Mouse (Mus musculus): ENCODE measurements around the gene Inmt. TPM values are rescaled to one million over a fixed set of nuclear protein-coding genes. Genes with fewer than 3 reads are reported as not detected.

Inmt gene
- total and polyA plus RNA-seq, 3 experiments: not detected

- no peak overlapping the region for H3K4me3 ChIP-seq (replicated peaks in 1 of 3; ENCODE audit: low read depth in 2 of 3, low read length in 2 of 3, poor library complexity in 1 of 3)
- H3K9ac ChIP-seq (ENCODE audit: insufficient read depth, low read depth): no peak overlapping the region
- dilution Hi-C loops (cut with MboI; ENCODE audit: extremely low pct_ligation_motif_present, extremely low pct_unique_long_range_greater_than_20kb, low sequenced_read_pairs): no loop called here
Measured at GRCm38 (mm10) chr6:55214541-55214940, 39.7 kb upstream of the Inmt start.

GRCm38 (mm10) chr6:55210423-55211365 is 35.9 kb upstream of the Inmt start:
- Histone ChIP-seq H3K9ac (ENCODE audit: insufficient read depth, low read depth) (no peak overlapping the region), H3K4me2 (ENCODE audit: insufficient read depth, low read depth, poor library complexity, severe bottlenecking) (no peak overlapping the region), H3K79me2 (replicated peaks; ENCODE audit: control insufficient read depth, extremely low read depth, insufficient read depth, poor library complexity, severe bottlenecking) (no peaks in the 10 kb centered on the region), H3K27ac (ENCODE audit: insufficient read depth, low read depth) (no peak overlapping the region), H3K4me3 (replicated peaks in 1 of 3; ENCODE audit: low read depth in 2 of 3, low read length in 2 of 3, poor library complexity in 1 of 3) (no peak overlapping the region), H3K36me3 (replicated peaks in 1 of 2; ENCODE audit: control insufficient read depth in 1 of 2, insufficient read depth in 1 of 2, low read length in 1 of 2) (no peaks in the 10 kb centered on the region), H3K9me3 (replicated peaks; ENCODE audit: low read length) (no peaks in the 10 kb centered on the region), H3K27me3 (replicated peaks) (peaks cover 46% of the 10 kb centered on the region), H3K4me1 (ENCODE audit: control insufficient read depth in 1 of 2, insufficient read depth in 2 of 2) (no peaks in the 10 kb centered on the region)
- in situ Hi-C loops (cut with MboI; ENCODE audit: low pct_ligation_motif_present, low pct_unique_long_range_greater_than_20kb, low sequenced_read_pairs): no loop called here
- dilution Hi-C loops (cut with MboI; ENCODE audit: extremely low pct_ligation_motif_present, extremely low pct_unique_long_range_greater_than_20kb, low sequenced_read_pairs): no loop called here
- TF ChIP-seq GABPA (IDR thresholded peaks at IDR 0.05; ENCODE audit: insufficient replicate concordance, low read depth, low read length) (no peak), CTCF (conservative IDR thresholded peaks at IDR 0.05 in 1 of 2, IDR thresholded peaks at IDR 0.05 in 1 of 2; ENCODE audit: low read depth in 2 of 2, low read length in 2 of 2) (no peak), ELF1 (IDR thresholded peaks at IDR 0.05; ENCODE audit: low read depth, low read length) (no peak), UBTF (IDR thresholded peaks at IDR 0.05; ENCODE audit: low read depth, low read length) (no peak), SMC3 (IDR thresholded peaks at IDR 0.05; ENCODE audit: low read depth, low read length) (no peak), TCF12 (IDR thresholded peaks at IDR 0.05; ENCODE audit: low read depth, low read length) (no peak), CHD2 (IDR thresholded peaks at IDR 0.05; ENCODE audit: low read length) (no peak), RCOR1 (conservative IDR thresholded peaks at IDR 0.05; ENCODE audit: low read depth, low read length) (no peak), NELFE (IDR thresholded peaks at IDR 0.05; ENCODE audit: low read depth, low read length) (no peak)
- DNase-seq (ENCODE audit: extremely low read depth): no peak

More at GRCm38 (mm10) chr6:55214541-55214940, 39.7 kb upstream of the Inmt start:
- Histone ChIP-seq H3K79me2 (replicated peaks; ENCODE audit: control insufficient read depth, extremely low read depth, insufficient read depth, poor library complexity, severe bottlenecking) (no peaks in the 10 kb centered on the region), H3K27ac (ENCODE audit: insufficient read depth, low read depth) (no peak overlapping the region), H3K4me1 (ENCODE audit: control insufficient read depth in 1 of 2, insufficient read depth in 2 of 2) (peaks cover 0 to 11% of the 10 kb centered on the region in 2 experiments; a peak in 1 of 4 replicates), H3K36me3 (replicated peaks in 1 of 2; ENCODE audit: control insufficient read depth in 1 of 2, insufficient read depth in 1 of 2, low read length in 1 of 2) (no peaks in the 10 kb centered on the region), H3K27me3 (replicated peaks) (peaks cover 33% of the 10 kb centered on the region), H3K9me3 (replicated peaks; ENCODE audit: low read length) (no peaks in the 10 kb centered on the region), H3K4me2 (ENCODE audit: insufficient read depth, low read depth, poor library complexity, severe bottlenecking) (no peak overlapping the region)
- in situ Hi-C loops (cut with MboI; ENCODE audit: low pct_ligation_motif_present, low pct_unique_long_range_greater_than_20kb, low sequenced_read_pairs): no loop called here
- no peak for TF ChIP-seq JUN (IDR thresholded peaks at IDR 0.05; ENCODE audit: insufficient read depth, low read depth, low read length)
- TF ChIP-seq MAFK (IDR thresholded peaks at IDR 0.05; ENCODE audit: insufficient replicate concordance, low read length): no peak
- TF ChIP-seq CTCF (conservative IDR thresholded peaks at IDR 0.05 in 1 of 2, IDR thresholded peaks at IDR 0.05 in 1 of 2; ENCODE audit: low read depth in 2 of 2, low read length in 2 of 2): no peak
- DNase-seq (ENCODE audit: extremely low read depth): no peak

- peaks cover 60% of the 10 kb centered on the region for H3K27me3 ChIP-seq (replicated peaks)
- no peaks in the 10 kb centered on the region for H3K9me3 ChIP-seq (replicated peaks; ENCODE audit: low read length)
- H3K4me3 ChIP-seq (replicated peaks in 1 of 3; ENCODE audit: low read depth in 2 of 3, low read length in 2 of 3, poor library complexity in 1 of 3): no peak overlapping the region
- TF ChIP-seq ZNF384 (IDR thresholded peaks at IDR 0.05; ENCODE audit: low read depth, low read length) (no peak), TBP (conservative IDR thresholded peaks at IDR 0.05; ENCODE audit: low read depth, low read length) (no peak), MAFK (IDR thresholded peaks at IDR 0.05; ENCODE audit: insufficient replicate concordance, low read length) (no peak), ZMIZ1 (IDR thresholded peaks at IDR 0.05; ENCODE audit: low read depth, low read length) (no peak), MAX (IDR thresholded peaks at IDR 0.05; ENCODE audit: low read length) (no peak), POLR2AphosphoS2 (IDR thresholded peaks at IDR 0.05; ENCODE audit: low read depth, low read length) (no peak), CTCF (conservative IDR thresholded peaks at IDR 0.05 in 1 of 2, IDR thresholded peaks at IDR 0.05 in 1 of 2; ENCODE audit: low read depth in 2 of 2, low read length in 2 of 2) (no peak), JUND (conservative IDR thresholded peaks at IDR 0.05; ENCODE audit: low read depth, low read length) (no peak), GABPA (IDR thresholded peaks at IDR 0.05; ENCODE audit: insufficient replicate concordance, low read depth, low read length) (no peak), NELFE (IDR thresholded peaks at IDR 0.05; ENCODE audit: low read depth, low read length) (no peak), USF1 (IDR thresholded peaks at IDR 0.05; ENCODE audit: low read depth, low read length) (no peak), USF2 (conservative IDR thresholded peaks at IDR 0.05; ENCODE audit: low read depth, low read length) (no peak), JUN (IDR thresholded peaks at IDR 0.05; ENCODE audit: insufficient read depth, low read depth, low read length) (no peak), POLR2A (IDR thresholded peaks at IDR 0.05; ENCODE audit: low read depth, low read length) (no peak), BHLHE40 (IDR thresholded peaks at IDR 0.05; ENCODE audit: low read depth, low read length) (no peak)
- in situ Hi-C loops (cut with MboI; ENCODE audit: low pct_ligation_motif_present, low pct_unique_long_range_greater_than_20kb, low sequenced_read_pairs): no loop called here
- no peaks in the 10 kb centered on the region for H3K79me2 ChIP-seq (replicated peaks; ENCODE audit: control insufficient read depth, extremely low read depth, insufficient read depth, poor library complexity, severe bottlenecking)
- H3K27ac ChIP-seq (ENCODE audit: insufficient read depth, low read depth): no peak overlapping the region
- H3K36me3 ChIP-seq (replicated peaks in 1 of 2; ENCODE audit: control insufficient read depth in 1 of 2, insufficient read depth in 1 of 2, low read length in 1 of 2): no peaks in the 10 kb centered on the region
- H3K4me2 ChIP-seq (ENCODE audit: insufficient read depth, low read depth, poor library complexity, severe bottlenecking): no peak overlapping the region
- H3K9ac ChIP-seq (ENCODE audit: insufficient read depth, low read depth): no peak overlapping the region
- H3K4me1 ChIP-seq (ENCODE audit: control insufficient read depth in 1 of 2, insufficient read depth in 2 of 2): no peaks in the 10 kb centered on the region
- DNase-seq (ENCODE audit: extremely low read depth): no peak
- dilution Hi-C loops (cut with MboI; ENCODE audit: extremely low pct_ligation_motif_present, extremely low pct_unique_long_range_greater_than_20kb, low sequenced_read_pairs): no loop called here
Measured at GRCm38 (mm10) chr6:55207786-55208185, 32.9 kb upstream of the Inmt start.

All from CH12.LX (cell line).